Mouse (Mus musculus): Measurements from ENCODE around the gene Lhx2. TPM values are rescaled to one million over a fixed set of nuclear protein-coding genes. Genes with fewer than 3 reads are reported as not detected.
A peak's percentile ranks its signal among the peaks of the same experiment; 100 is the strongest.

Gene Lhx2
- polyA plus RNA-seq, 1 experiment from 2014 or later: 1.7 TPM

DNA sequence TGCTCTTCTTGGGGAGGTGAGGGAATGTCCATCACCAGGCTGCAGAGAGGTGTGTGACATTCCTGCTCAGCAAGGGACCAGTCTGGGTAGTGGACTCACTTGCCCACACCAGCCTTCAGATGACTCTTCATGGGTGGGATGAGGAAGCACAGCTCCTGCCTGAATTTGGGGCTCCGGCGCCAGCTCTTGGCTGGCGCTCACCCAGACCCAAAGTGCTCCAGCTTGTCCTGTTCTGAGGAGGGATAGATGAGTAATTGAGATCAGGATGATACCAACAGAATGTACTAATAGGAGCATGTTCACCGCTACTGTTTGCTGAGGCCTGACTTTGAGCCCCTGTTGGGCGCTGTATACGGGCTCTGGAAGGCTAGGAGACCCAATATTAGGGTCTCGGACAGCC is 38.2 kb downstream of the Lhx2 start:
- Histone ChIP-seq H3K4me3 (ENCODE audit: low read depth, low read length) (no peak overlapping the region), H3K36me3 (replicated peaks; ENCODE audit: insufficient read depth, low read length) (no peaks in the 10 kb centered on the region), H3K27me3 (ENCODE audit: insufficient read depth, low read length) (peaks cover 23% of the 10 kb centered on the region), H3K4me1 (ENCODE audit: insufficient read depth) (peaks cover 8% of the 10 kb centered on the region), H3K9ac (replicated peaks) (no peak overlapping the region), H3K27ac (ENCODE audit: low read depth) (no peak overlapping the region), H3K4me2 (ENCODE audit: low read depth, low read length) (no peak overlapping the region), H3K9me3 (ENCODE audit: low read length) (no peaks in the 10 kb centered on the region)
- 79% methylated on average over 7 of the region's 7 CpGs for WGBS (ENCODE audit: insufficient replicate concordance)
- no peak for DNase-seq
- TF ChIP-seq EP300 (IDR thresholded peaks at IDR 0.05; ENCODE audit: low read depth) (no peak), CTCF (IDR thresholded peaks at IDR 0.05; ENCODE audit: low read depth) (no peak)
- ATAC-seq: no peak

DNA sequence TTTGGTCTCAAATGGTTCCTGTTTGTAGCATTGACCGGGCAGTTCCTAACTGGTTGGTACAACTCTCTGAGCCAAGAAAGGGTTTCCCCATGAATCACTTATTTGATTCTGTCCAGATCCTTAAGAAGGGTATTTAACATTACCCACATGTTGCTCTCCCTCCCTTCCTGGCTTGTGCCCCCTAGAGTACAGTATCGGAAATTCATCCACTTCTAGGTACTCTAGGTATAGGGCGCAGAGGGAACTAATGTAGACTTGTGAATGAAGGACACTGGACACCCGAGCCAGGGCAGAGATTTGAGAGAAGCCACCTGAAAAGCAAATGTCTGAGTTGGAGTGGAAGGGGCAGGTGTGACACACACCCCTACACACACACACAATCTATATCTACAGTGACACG is 39.3 kb downstream of the Lhx2 start:
- TF ChIP-seq CTCF (IDR thresholded peaks at IDR 0.05; ENCODE audit: low read depth) (peak; percentile 67), EP300 (IDR thresholded peaks at IDR 0.05; ENCODE audit: low read depth) (no peak)
- H3K9me3 ChIP-seq (ENCODE audit: low read length): no peaks in the 10 kb centered on the region
- peaks cover 22% of the 10 kb centered on the region for H3K27me3 ChIP-seq (ENCODE audit: insufficient read depth, low read length)

DNA sequence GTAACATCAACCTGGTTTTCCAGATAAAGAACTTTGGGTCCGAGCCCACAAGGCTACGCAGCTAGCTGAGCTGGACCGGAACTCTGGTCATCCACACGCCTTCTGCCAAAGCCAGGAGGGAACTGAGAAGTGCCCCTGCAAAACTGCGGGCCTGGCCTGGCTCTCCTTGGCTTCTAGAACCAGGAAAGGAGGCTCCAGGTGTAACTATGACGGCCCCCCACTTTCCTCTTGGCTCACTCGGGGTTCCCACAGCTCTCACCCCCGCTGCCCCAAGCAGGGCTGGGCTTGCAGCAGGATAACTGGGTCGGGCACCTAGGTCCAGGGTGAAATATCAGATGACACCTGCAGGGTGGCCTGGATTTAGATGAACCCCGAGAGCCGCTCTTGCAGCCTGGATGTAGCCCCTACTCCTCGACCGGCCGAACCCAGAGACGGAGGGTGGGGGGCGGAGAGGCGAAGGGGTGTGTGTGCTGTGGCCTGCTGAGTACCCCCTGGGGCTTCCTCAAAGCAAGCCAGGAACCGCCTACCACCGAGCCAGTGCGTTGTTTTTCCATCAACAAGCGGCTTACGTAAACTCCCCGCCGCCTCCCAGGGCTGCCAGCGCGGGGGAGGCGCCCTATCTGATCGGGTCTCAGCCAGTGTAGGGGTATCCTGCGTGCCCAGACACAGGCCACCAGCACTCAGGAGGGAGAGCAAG is 39.9 kb downstream of the Lhx2 start:
- Histone ChIP-seq H3K4me3 (ENCODE audit: low read depth, low read length) (peak overlapping the region; percentile 29), H3K9me3 (ENCODE audit: low read length) (no peaks in the 10 kb centered on the region), H3K36me3 (replicated peaks; ENCODE audit: insufficient read depth, low read length) (no peaks in the 10 kb centered on the region), H3K27me3 (ENCODE audit: insufficient read depth, low read length) (peaks cover 22% of the 10 kb centered on the region), H3K9ac (replicated peaks) (no peak overlapping the region), H3K4me2 (ENCODE audit: low read depth, low read length) (peak overlapping the region; percentile 56), H3K27ac (ENCODE audit: low read depth) (no peak overlapping the region), H3K4me1 (ENCODE audit: insufficient read depth) (peaks cover 8% of the 10 kb centered on the region)
- TF ChIP-seq CTCF (IDR thresholded peaks at IDR 0.05; ENCODE audit: low read depth): no peak
- no peak for TF ChIP-seq EP300 (IDR thresholded peaks at IDR 0.05; ENCODE audit: low read depth)
- ATAC-seq (no peak), DNase-seq (no peak)
- WGBS (ENCODE audit: insufficient replicate concordance): 5% methylated on average over 29 of the region's 29 CpGs

More for the DNA sequence above, 39.3 kb downstream of the Lhx2 start:
- peaks cover 8% of the 10 kb centered on the region for H3K4me1 ChIP-seq (ENCODE audit: insufficient read depth)
- H3K9ac ChIP-seq (replicated peaks): no peak overlapping the region
- H3K4me3 ChIP-seq (ENCODE audit: low read depth, low read length): no peak overlapping the region
- no peak overlapping the region for H3K27ac ChIP-seq (ENCODE audit: low read depth)
- no peaks in the 10 kb centered on the region for H3K36me3 ChIP-seq (replicated peaks; ENCODE audit: insufficient read depth, low read length)
- WGBS (ENCODE audit: insufficient replicate concordance): 21% methylated on average over 5 of the region's 5 CpGs
- no peak for ATAC-seq
- DNase-seq: no peak
- no peak overlapping the region for H3K4me2 ChIP-seq (ENCODE audit: low read depth, low read length)

DNA sequence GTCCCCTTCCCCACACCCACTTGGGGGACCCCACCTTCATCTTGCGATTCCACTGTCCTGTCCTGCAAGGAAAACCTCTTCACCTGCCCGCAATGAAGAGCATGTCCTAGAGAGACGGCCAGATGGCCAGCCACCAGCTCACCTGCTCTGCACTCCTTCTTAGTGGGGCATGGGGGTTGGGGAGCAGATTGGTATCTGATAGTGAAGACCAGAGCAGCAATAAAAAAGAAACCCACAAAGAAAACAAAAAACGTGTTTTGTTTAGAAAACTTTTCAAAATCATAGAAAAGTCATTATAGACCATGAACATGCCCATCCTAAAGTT is 40.4 kb downstream of the Lhx2 start:
- ATAC-seq: no peak
- DNase-seq: no peak
- H3K4me2 ChIP-seq (ENCODE audit: low read depth, low read length): peak overlapping the region; percentile 56
- H3K27me3 ChIP-seq (ENCODE audit: insufficient read depth, low read length): peaks cover 22% of the 10 kb centered on the region
- peaks cover 8% of the 10 kb centered on the region for H3K4me1 ChIP-seq (ENCODE audit: insufficient read depth)
- H3K36me3 ChIP-seq (replicated peaks; ENCODE audit: insufficient read depth, low read length): no peaks in the 10 kb centered on the region
- no peak for TF ChIP-seq EP300 (IDR thresholded peaks at IDR 0.05; ENCODE audit: low read depth)
- TF ChIP-seq CTCF (IDR thresholded peaks at IDR 0.05; ENCODE audit: low read depth): no peak
- H3K9ac ChIP-seq (replicated peaks): no peak overlapping the region
- WGBS (ENCODE audit: insufficient replicate concordance): 16% methylated on average over 4 of the region's 4 CpGs
- no peak overlapping the region for H3K27ac ChIP-seq (ENCODE audit: low read depth)
- peak overlapping the region; percentile 29 for H3K4me3 ChIP-seq (ENCODE audit: low read depth, low read length)
- no peaks in the 10 kb centered on the region for H3K9me3 ChIP-seq (ENCODE audit: low read length)

DNA sequence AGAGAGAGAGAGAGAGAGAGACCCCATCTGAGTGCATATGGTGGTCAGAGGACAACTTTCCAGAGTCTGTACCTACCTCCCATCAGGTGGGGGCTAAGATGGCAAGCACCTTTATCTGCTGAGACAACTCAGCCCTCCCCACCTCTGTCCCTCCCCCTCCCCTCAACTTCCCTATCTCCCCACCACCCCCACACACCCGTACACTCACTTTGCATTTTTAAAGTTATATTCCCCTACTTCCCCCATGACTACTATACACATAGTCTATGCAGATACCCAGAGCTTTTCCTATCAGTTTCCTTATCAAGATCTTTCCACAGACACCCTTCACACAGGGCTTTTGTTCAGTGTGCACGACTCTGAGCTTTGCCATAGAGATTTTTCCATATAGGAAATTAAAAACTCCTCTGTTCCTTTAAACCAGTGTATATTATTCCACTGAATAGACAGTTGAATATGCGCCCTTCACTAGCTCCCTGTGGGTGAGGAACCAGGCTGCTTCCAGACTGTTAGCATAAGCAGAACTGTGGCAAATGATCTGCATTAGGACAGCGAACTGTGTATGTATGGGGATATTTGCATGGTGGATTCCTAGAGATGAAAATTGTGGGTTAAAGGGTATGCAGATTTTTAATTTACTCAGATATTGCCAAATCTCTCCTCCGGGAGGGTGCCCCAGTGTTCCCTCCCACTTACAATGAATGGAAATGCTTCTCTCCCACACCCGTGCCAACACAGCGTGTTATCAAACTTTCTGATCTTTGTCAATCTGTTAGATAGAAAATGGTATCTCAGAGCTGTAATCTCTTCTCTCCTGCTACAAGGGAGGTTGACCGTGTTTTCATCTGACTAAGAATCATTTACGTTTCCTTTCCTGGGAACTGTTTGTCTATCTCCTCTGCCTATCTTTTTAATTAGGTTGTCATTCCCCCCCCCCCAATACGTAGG is 41.3 kb downstream of the Lhx2 start:
- Histone ChIP-seq H3K4me1 (ENCODE audit: insufficient read depth) (peaks cover 8% of the 10 kb centered on the region), H3K4me3 (ENCODE audit: low read depth, low read length) (no peak overlapping the region), H3K9me3 (ENCODE audit: low read length) (no peaks in the 10 kb centered on the region), H3K4me2 (ENCODE audit: low read depth, low read length) (no peak overlapping the region), H3K36me3 (replicated peaks; ENCODE audit: insufficient read depth, low read length) (no peaks in the 10 kb centered on the region), H3K27me3 (ENCODE audit: insufficient read depth, low read length) (peaks cover 22% of the 10 kb centered on the region), H3K27ac (ENCODE audit: low read depth) (no peak overlapping the region), H3K9ac (replicated peaks) (no peak overlapping the region)
- DNase-seq: no peak
- ATAC-seq: no peak
- 41% methylated on average over 10 of the region's 10 CpGs for WGBS (ENCODE audit: insufficient replicate concordance)
- TF ChIP-seq EP300 (IDR thresholded peaks at IDR 0.05; ENCODE audit: low read depth) (no peak), CTCF (IDR thresholded peaks at IDR 0.05; ENCODE audit: low read depth) (no peak)

DNA sequence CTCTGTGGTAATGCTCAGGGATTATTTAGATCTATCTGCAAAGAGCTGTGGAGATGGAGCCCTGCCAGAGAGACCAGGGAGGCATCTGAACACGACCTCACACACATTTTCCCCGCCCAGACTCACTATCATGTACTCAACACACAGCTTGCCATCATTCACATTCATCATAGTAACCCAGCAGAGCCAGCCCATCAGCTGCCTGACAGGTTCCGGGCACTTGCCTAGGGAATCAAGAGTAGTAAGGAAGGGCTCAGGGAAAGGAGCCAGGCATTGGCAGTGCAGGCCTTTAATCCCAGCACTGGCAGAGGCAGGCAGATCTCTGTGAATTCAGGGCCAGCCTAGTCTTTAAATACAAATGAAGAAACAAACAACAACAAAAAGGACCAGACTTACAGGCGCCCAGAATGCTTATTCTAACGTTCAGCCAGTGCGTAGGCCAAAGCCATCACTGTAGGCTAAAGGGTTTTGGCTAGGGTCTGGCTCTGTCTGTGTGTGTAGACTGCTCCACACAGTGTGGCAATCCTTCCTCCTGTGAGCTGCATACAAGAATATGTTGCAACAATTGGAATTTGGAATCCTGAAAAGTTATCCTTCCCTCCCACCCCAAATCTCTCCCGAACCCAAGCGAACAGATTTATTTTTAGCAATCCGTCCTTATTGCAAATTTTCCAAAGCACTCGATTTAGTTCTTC is 48.6 kb downstream of the Lhx2 start:
- Histone ChIP-seq H3K4me3 (ENCODE audit: low read depth, low read length) (no peak overlapping the region), H3K9me3 (ENCODE audit: low read length) (no peaks in the 10 kb centered on the region), H3K9ac (replicated peaks) (no peak overlapping the region), H3K4me1 (ENCODE audit: insufficient read depth) (peaks cover 2% of the 10 kb centered on the region; the same call in 1 of the 2 replicates), H3K27ac (ENCODE audit: low read depth) (no peak overlapping the region), H3K4me2 (ENCODE audit: low read depth, low read length) (no peak overlapping the region), H3K27me3 (ENCODE audit: insufficient read depth, low read length) (0 out of 2 replicates have a peak, but pooled peaks cover 2% of the 10 kb centered on the region), H3K36me3 (replicated peaks; ENCODE audit: insufficient read depth, low read length) (no peaks in the 10 kb centered on the region)
- DNase-seq: no peak
- no peak for TF ChIP-seq CTCF (IDR thresholded peaks at IDR 0.05; ENCODE audit: low read depth)
- no peak for TF ChIP-seq EP300 (IDR thresholded peaks at IDR 0.05; ENCODE audit: low read depth)
- ATAC-seq: peak; percentile 73
- WGBS (ENCODE audit: insufficient replicate concordance): 72% methylated on average over 10 of the region's 10 CpGs

All from liver, postnatal 0 days (tissue).